Mouse (Mus musculus) forebrain, embryonic 15.5 days (tissue): ENCODE results near the gene Cnn2. TPM values are rescaled to one million over a fixed set of nuclear protein-coding genes. Genes with fewer than 3 reads are reported as not detected.
A peak's percentile ranks its signal among the peaks of the same experiment; 100 is the strongest.
"Not testable (repeated sequence)": the region's sequence is repeated elsewhere in the genome, so short reads cannot be mapped to it uniquely, and the experiment has no call there.

Source experiments
- ATAC-seq: fragments of 200-750 bp; cut with Nextera tagmentation; replicated peaks from 2 replicates; pipeline ENCODE4 v1.8.0; 2017; ENCODE audit warnings: mild to moderate bottlenecking, moderate TSS enrichment, moderate library complexity
- H3K27ac ChIP-seq: fragments of 300-500 bp; sonication (generic); replicated peaks from 2 replicates; pipeline ENCODE4 v1.5.1; 2015; ENCODE audit warnings: mild to moderate bottlenecking, inconsistent platforms
- H3K27me3 ChIP-seq: fragments of 300-500 bp; sonication (generic); 2 replicates; pipeline ENCODE4 v1.6.1; 2015; ENCODE audit warnings: inconsistent platforms
- H3K36me3 ChIP-seq: fragments of 300-500 bp; sonication (generic); 2 replicates; pipeline ENCODE4 v1.6.1; 2015; ENCODE audit warnings: mild to moderate bottlenecking, inconsistent platforms
- H3K4me1 ChIP-seq: fragments of 300-500 bp; sonication (generic); 2 replicates; pipeline ENCODE4 v1.6.1; 2015; ENCODE audit warnings: inconsistent platforms
- H3K4me2 ChIP-seq: fragments of 300-500 bp; sonication (generic); replicated peaks from 2 replicates; pipeline ENCODE4 v1.6.1; 2015; ENCODE audit warnings: mild to moderate bottlenecking, inconsistent platforms
- H3K4me3 ChIP-seq: fragments of 300-500 bp; sonication (generic); 2 replicates; pipeline ENCODE4 v1.5.1; 2015; ENCODE audit warnings: mild to moderate bottlenecking, inconsistent platforms
- H3K9ac ChIP-seq: fragments of 300-500 bp; sonication (generic); replicated peaks from 2 replicates; pipeline ENCODE4 v1.6.1; 2015; ENCODE audit warnings: mild to moderate bottlenecking, inconsistent platforms
- H3K9me3 ChIP-seq: fragments of 300-500 bp; sonication (generic); 2 replicates; pipeline ENCODE4 v1.6.1; 2016; ENCODE audit warnings: inconsistent platforms
- WGBS: fragments of 180-500 bp; shearing (Covaris S2); methylation state at CpG from one replicate; pipeline ENCODE4 v1.1.7; 2015; ENCODE audit warnings: mixed read lengths; 5-methylcytosine and 5-hydroxymethylcytosine counted together
- polyA plus RNA-seq: library from polyadenylated mRNA; unstranded; fragments of >200 nt; fragmentation: Nextera tagmentation; extraction: Ambion mirVana; gene quantifications from 2 replicates; pipeline ENCODE4 v1.2.1, GENCODE M21; 2015

Gene Cnn2
- polyA plus RNA-seq, 1 experiment from 2014 or later: 29.1 TPM

DNA sequence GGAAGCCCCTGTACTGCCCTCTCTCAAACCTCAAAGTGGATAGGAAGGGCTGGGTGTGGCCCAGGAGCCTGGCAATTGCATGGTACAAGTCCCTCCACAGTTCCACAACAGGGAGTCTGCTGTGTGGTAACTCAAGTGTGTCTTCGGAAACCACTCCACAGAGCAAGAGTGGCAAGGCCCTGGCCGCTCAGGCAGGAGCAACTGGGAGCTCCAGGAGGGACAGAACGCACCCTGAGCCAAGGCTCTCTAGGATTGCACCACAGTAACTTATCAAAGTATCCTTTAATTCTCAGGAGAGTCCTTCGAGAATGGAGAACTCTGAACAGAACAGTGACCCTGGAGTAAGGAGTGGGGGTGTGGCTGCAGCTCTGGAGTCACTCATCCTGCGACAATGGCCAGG is 47.3 kb downstream of the Cnn2 start:
- ATAC-seq: no peak
- H3K4me3 ChIP-seq: no peak overlapping the region
- peaks cover 36% of the 10 kb centered on the region for H3K36me3 ChIP-seq
- H3K4me1 ChIP-seq: peaks cover 17% of the 10 kb centered on the region
- no peak overlapping the region for H3K4me2 ChIP-seq
- H3K27me3 ChIP-seq: no peaks in the 10 kb centered on the region
- H3K27ac ChIP-seq: no peak overlapping the region
- H3K9me3 ChIP-seq: no peaks in the 10 kb centered on the region
- H3K9ac ChIP-seq: no peak overlapping the region
- 90% methylated on average over 5 of the region's 5 CpGs for WGBS

DNA sequence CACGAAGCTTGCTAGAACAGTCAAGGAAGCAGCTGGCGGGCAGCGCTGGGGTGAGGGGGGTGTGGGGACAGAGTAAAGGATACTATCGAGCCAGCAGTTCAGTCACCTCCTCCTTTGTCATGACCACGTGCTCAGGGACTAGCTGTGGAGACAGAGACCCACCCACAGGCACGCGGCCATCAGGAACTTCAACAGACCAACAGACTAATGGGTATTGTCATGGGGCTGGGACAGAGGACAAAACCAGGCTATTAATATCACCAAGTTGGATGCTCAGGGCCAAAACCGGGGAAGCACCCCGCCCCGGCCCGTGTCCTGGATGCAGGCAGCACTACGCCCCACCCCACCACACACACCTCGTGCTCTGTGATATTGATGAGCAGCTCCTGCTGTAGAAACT is 48.4 kb downstream of the Cnn2 start:
- H3K9ac ChIP-seq: no peak overlapping the region
- no peak for ATAC-seq
- 91% methylated on average over 13 of the region's 13 CpGs for WGBS
- peaks cover 36% of the 10 kb centered on the region for H3K36me3 ChIP-seq
- H3K9me3 ChIP-seq: no peaks in the 10 kb centered on the region
- H3K4me3 ChIP-seq: no peak overlapping the region
- H3K27me3 ChIP-seq: no peaks in the 10 kb centered on the region
- H3K27ac ChIP-seq: no peak overlapping the region
- H3K4me2 ChIP-seq: no peak overlapping the region
- peaks cover 17% of the 10 kb centered on the region for H3K4me1 ChIP-seq

DNA sequence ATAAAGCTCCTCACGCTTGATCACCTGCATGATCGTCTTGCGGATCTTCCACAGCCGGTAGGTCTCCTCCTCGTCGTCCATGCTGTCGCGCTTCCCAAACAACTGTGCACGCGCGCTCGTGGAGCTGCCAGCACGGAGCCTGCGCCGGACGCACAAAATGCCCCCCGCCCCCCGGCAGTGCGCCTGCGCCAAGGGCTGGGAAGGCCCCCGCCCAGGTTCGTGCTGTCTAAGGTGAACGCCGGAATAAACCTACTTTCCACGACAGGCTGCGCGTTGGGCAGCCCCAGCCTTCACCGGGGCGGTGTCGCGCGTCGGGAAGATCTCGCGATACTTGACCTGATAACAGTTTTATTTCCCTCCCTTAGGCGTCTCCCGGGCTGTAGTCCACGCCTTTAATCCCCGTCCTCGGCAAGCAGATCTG is 51.2 kb downstream of the Cnn2 start, which contains the start of gene Polr2e:
TSS of gene Polr2e (minus strand) at position 237 of the 421 bp plus-strand sequence.
- Histone ChIP-seq H3K9me3 (no peaks in the 10 kb centered on the region), H3K36me3 (peaks cover 34% of the 10 kb centered on the region), H3K27me3 (no peaks in the 10 kb centered on the region), H3K9ac (peak within 1 kb of the TSS; percentile 72), H3K27ac (peak within 1 kb of the TSS; percentile 61), H3K4me1 (peaks cover 17% of the 10 kb centered on the region), H3K4me2 (peak within 1 kb of the TSS; percentile 75), H3K4me3 (peak within 1 kb of the TSS; percentile 70)
- ATAC-seq: peak; percentile 98
- WGBS: under 1% methylated on average over 40 of the region's 40 CpGs

DNA sequence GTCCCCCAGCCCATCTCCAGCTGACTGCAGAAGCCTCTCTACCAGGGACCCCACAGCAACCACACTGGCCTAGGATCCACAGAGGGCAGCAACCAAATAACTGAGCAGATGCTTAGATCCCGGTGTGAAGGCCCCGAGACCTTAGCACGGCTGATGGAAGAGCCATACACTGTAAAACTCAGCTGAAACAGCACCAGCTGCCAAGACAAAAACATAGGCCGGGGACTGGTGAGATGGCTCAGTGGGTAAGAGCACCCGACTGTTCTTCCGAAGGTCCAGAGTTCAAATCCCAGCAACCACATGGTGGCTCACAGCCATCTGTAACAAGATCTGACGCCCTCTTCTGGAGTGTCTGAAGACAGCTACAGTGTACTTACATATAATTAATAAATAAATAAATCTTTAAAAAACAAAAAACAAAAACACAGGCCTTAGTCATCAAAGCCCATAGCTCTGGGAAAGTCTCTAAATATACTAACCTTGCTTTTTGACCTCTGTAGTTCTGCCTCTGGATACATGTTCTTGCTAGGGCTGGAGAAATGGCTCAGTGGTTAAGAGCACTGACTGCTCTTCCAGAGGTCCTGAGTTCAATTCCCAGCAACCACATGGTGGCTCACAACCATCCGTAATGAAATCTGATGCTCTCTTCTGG is 53.2 kb downstream of the Cnn2 start:
- ATAC-seq, H3K9me3 ChIP-seq, H3K27me3 ChIP-seq, H3K4me2 ChIP-seq, H3K4me3 ChIP-seq, H3K27ac ChIP-seq, H3K9ac ChIP-seq: not testable (repeated sequence)
- WGBS: 86% methylated on average over 8 of the region's 8 CpGs
- Histone ChIP-seq H3K36me3 (peaks cover 15% of the 10 kb centered on the region), H3K4me1 (peaks cover 17% of the 10 kb centered on the region)

DNA sequence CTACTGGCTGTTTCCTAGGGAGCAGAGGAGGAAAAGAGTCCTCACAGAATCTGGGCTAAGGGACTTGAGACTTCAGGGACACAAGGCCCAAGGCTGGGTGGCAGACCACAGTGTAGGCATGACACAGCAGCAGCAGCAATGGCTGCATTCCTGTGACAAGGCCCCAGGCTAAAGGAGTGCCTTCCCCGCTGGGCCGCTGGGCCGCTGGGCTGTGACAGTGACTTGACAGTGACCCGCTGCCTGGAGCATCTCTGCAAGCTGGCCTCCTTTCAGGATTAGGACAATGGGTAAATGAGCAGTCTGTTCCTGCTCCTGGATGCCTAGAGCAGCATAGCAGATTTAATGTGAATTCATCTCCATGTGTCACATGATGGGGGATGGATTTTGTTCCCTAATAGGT is 55.7 kb downstream of the Cnn2 start:
- 50% methylated on average over 4 of the region's 4 CpGs for WGBS
- H3K4me3 ChIP-seq: no peak overlapping the region
- no peaks in the 10 kb centered on the region for H3K9me3 ChIP-seq
- H3K4me1 ChIP-seq: peaks cover 14% of the 10 kb centered on the region
- H3K27me3 ChIP-seq: no peaks in the 10 kb centered on the region
- no peak overlapping the region for H3K27ac ChIP-seq
- no peaks in the 10 kb centered on the region for H3K36me3 ChIP-seq
- no peak overlapping the region for H3K9ac ChIP-seq
- no peak overlapping the region for H3K4me2 ChIP-seq
- no peak for ATAC-seq

DNA sequence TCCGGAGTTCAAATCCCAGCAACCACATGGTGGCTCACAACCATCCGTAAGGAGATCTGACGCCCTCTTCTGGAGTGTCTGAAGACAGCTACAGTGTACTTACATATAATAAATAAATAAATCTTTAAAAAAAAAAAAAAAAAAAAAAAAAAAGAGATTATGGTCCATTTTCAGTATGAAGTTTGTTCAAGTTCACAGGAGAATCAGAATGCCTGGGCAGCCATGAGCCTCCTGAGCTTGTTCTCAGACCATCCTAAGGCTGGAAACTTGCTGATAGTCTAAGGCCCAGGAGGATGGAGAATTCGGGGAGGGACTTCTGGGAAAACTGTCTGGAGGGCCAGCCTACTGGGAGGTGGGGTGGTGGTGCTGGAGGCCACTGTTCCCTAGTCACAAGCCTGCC is 57.0 kb downstream of the Cnn2 start:
- not testable (repeated sequence) for ATAC-seq, H3K36me3 ChIP-seq, H3K27me3 ChIP-seq, H3K4me2 ChIP-seq, H3K4me3 ChIP-seq, H3K27ac ChIP-seq, H3K9me3 ChIP-seq, H3K9ac ChIP-seq
- peaks cover 11% of the 10 kb centered on the region for H3K4me1 ChIP-seq
- 73% methylated on average over 3 of the region's 4 CpGs for WGBS

Other genes starting within 250 kb of the Cnn2 start
- gene Polrmt, start 242.0 kb upstream of the Cnn2 start, polyA plus RNA-seq: 43.7 and 44.0 TPM in 2 replicates
- gene Fgf22, start 233.5 kb upstream of the Cnn2 start, polyA plus RNA-seq: 0.69 and 0.72 TPM in 2 replicates
- gene Rnf126, start 221.6 kb upstream of the Cnn2 start, polyA plus RNA-seq: 94.9 and 108 TPM in 2 replicates
- 0.83 and 0.84 TPM in 2 replicates for gene Fstl3, start 211.3 kb upstream of the Cnn2 start, polyA plus RNA-seq
- gene Prss57, start 197.6 kb upstream of the Cnn2 start, polyA plus RNA-seq: 0.25 and 0.43 TPM in 2 replicates
- 317 and 325 TPM in 2 replicates for gene Palm, start 195.0 kb upstream of the Cnn2 start, polyA plus RNA-seq
- 0.66 and 0.68 TPM in 2 replicates for gene Misp, start 167.6 kb upstream of the Cnn2 start, polyA plus RNA-seq
- gene Ptbp1, start 134.2 kb upstream of the Cnn2 start, polyA plus RNA-seq: 108 and 120 TPM in 2 replicates
- 13.5 and 15.0 TPM in 2 replicates for gene Prtn3, start 114.1 kb upstream of the Cnn2 start, polyA plus RNA-seq
- gene Plppr3, start 114.0 kb upstream of the Cnn2 start, polyA plus RNA-seq: 405 and 410 TPM in 2 replicates
- gene Elane, start 102.3 kb upstream of the Cnn2 start, polyA plus RNA-seq: 0.19 TPM in 1 of 2 replicates, not detected in the other
- not detected in 2 replicates for gene Cfd, start 97.7 kb upstream of the Cnn2 start, polyA plus RNA-seq
- gene Med16, start 79.7 kb upstream of the Cnn2 start, polyA plus RNA-seq: 53.2 and 56.6 TPM in 2 replicates
- 10.4 and 21.1 TPM in 2 replicates for gene Gm26602, start 77.7 kb upstream of the Cnn2 start, polyA plus RNA-seq
- gene Kiss1r, start 71.6 kb upstream of the Cnn2 start, polyA plus RNA-seq: 2.2 and 2.7 TPM in 2 replicates
- 272 and 277 TPM in 2 replicates for gene R3hdm4, start 67.4 kb upstream of the Cnn2 start, polyA plus RNA-seq
- 2.7 and 3.1 TPM in 2 replicates for gene Arid3a, start 61.5 kb upstream of the Cnn2 start, polyA plus RNA-seq
- 89.2 and 94.3 TPM in 2 replicates for gene Wdr18, start 28.4 kb upstream of the Cnn2 start, polyA plus RNA-seq
- 0.50 and 0.63 TPM in 2 replicates for gene Grin3b, start 17.9 kb upstream of the Cnn2 start, polyA plus RNA-seq
- gene Tmem259, start 4.3 kb upstream of the Cnn2 start, polyA plus RNA-seq: 21.7 and 23.1 TPM in 2 replicates
- 3.7 and 4.1 TPM in 2 replicates for gene Abca7, start 7.9 kb downstream of the Cnn2 start, polyA plus RNA-seq
- 1.3 TPM in 2 replicates for gene Arhgap45, start 28.1 kb downstream of the Cnn2 start, polyA plus RNA-seq
- 179 and 186 TPM in 2 replicates for gene Polr2e, start 51.2 kb downstream of the Cnn2 start, polyA plus RNA-seq
- gene Gpx4, start 58.6 kb downstream of the Cnn2 start, polyA plus RNA-seq: 472 and 476 TPM in 2 replicates
- gene Sbno2, start 117.0 kb downstream of the Cnn2 start, polyA plus RNA-seq: 13.4 TPM in 2 replicates
- gene Stk11, start 127.2 kb downstream of the Cnn2 start, polyA plus RNA-seq: 20.3 and 21.5 TPM in 2 replicates
- 437 and 444 TPM in 2 replicates for gene Atp5d, start 150.0 kb downstream of the Cnn2 start, polyA plus RNA-seq
- gene Cbarp, start 152.3 kb downstream of the Cnn2 start, polyA plus RNA-seq: 29.7 and 39.5 TPM in 2 replicates
- 33.0 and 34.9 TPM in 2 replicates for gene Midn, start 159.7 kb downstream of the Cnn2 start, polyA plus RNA-seq
- gene Cirbp, start 177.4 kb downstream of the Cnn2 start, polyA plus RNA-seq: 350 and 358 TPM in 2 replicates
- 9.7 and 12.7 TPM in 2 replicates for gene 1600002K03Rik, start 184.4 kb downstream of the Cnn2 start, polyA plus RNA-seq
- 35.8 and 36.5 TPM in 2 replicates for gene Efna2, start 190.9 kb downstream of the Cnn2 start, polyA plus RNA-seq
- 49.9 and 52.8 TPM in 2 replicates for gene Mum1, start 237.8 kb downstream of the Cnn2 start, polyA plus RNA-seq